Mouse (Mus musculus) E14TG2a.4 (cell line): ENCODE results near the gene Sptan1.

Experiments
- CTCF ChIP-seq: conservative IDR thresholded peaks from 2 replicates; pipeline ENCODE4 v1.5.1; 2014; ENCODE audit warnings: low read length
- NANOG ChIP-seq: IDR thresholded peaks from 2 replicates; pipeline ENCODE4 v1.6.1; 2014; ENCODE audit warnings: borderline replicate concordance, low read length, mixed read lengths
- POU5F1 ChIP-seq: IDR thresholded peaks from 2 replicates; pipeline ENCODE4 v1.6.1; 2014; ENCODE audit warnings: low read length, borderline replicate concordance

- TF ChIP-seq CTCF (no peak), NANOG (no peak), POU5F1 (no peak)
Observed at GRCm38 (mm10) chr2:30063791-30064190, 98.4 kb downstream of the Sptan1 start.
